Mouse (Mus musculus): ENCODE measurements around the gene Arsb. TPM values are rescaled to one million over a fixed set of nuclear protein-coding genes. Genes with fewer than 3 reads are reported as not detected.

The Arsb gene
- polyA plus RNA-seq, 1 experiment from 2014 or later = 11.0 TPM

- no peak overlapping the region for H3K27ac ChIP-seq (replicated peaks)
- 97% methylated on average over 8 of the region's 8 CpGs for whole genome bisulfite sequencing
Measured at GRCm38 (mm10) chr13:93761831-93762230, 9.6 kb upstream of the Arsb start.

GRCm38 (mm10) chr13:93762879-93763278 lies 8.6 kb upstream of the Arsb start:
- Histone ChIP-seq H3K4me1 (replicated peaks) (no peaks in the 10 kb centered on the region), H3K27me3 (no peaks in the 10 kb centered on the region), H3K4me2 (no peak overlapping the region), H3K27ac (replicated peaks) (no peak overlapping the region), H3K36me3 (no peaks in the 10 kb centered on the region), H3K4me3 (no peak overlapping the region), H3K9ac (no peak overlapping the region), H3K9me3 (no peaks in the 10 kb centered on the region)
- ATAC-seq (ENCODE audit: low FRiP score, low read depth) = no peak
- WGBS = 87% methylated on average over 3 of the region's 3 CpGs

More at GRCm38 (mm10) chr13:93761831-93762230, 9.6 kb upstream of the Arsb start:
- Histone ChIP-seq H3K27me3 (no peaks in the 10 kb centered on the region), H3K4me1 (replicated peaks) (no peaks in the 10 kb centered on the region), H3K4me3 (no peak overlapping the region), H3K9me3 (no peaks in the 10 kb centered on the region), H3K9ac (no peak overlapping the region), H3K4me2 (no peak overlapping the region), H3K36me3 (no peaks in the 10 kb centered on the region)
- ATAC-seq (ENCODE audit: low FRiP score, low read depth) = no peak

GRCm38 (mm10) chr13:93764321-93764973 lies 7.0 kb upstream of the Arsb start:
- no peaks in the 10 kb centered on the region for H3K4me1 ChIP-seq (replicated peaks)
- no peaks in the 10 kb centered on the region for H3K36me3 ChIP-seq
- H3K4me3 ChIP-seq = no peak overlapping the region
- H3K9me3 ChIP-seq = no peaks in the 10 kb centered on the region
- H3K9ac ChIP-seq = no peak overlapping the region
- no peak for ATAC-seq (ENCODE audit: low FRiP score, low read depth)
- H3K4me2 ChIP-seq = no peak overlapping the region
- WGBS = 92% methylated on average over 13 of the region's 13 CpGs
- no peak overlapping the region for H3K27ac ChIP-seq (replicated peaks)
- no peaks in the 10 kb centered on the region for H3K27me3 ChIP-seq

GRCm38 (mm10) chr13:93771031-93771587 lies 321 bp upstream of the Arsb start:
- ATAC-seq (ENCODE audit: low FRiP score, low read depth) = peak; percentile 71
- Histone ChIP-seq H3K4me2 (peak overlapping the region; percentile 86), H3K9ac (peak overlapping the region; percentile 69), H3K27me3 (no peaks in the 10 kb centered on the region), H3K27ac (replicated peaks) (peak overlapping the region; percentile 88), H3K9me3 (no peaks in the 10 kb centered on the region), H3K4me1 (replicated peaks) (peaks cover 16% of the 10 kb centered on the region), H3K36me3 (no peaks in the 10 kb centered on the region), H3K4me3 (peak overlapping the region; percentile 61)
- 31% methylated on average over 9 of the region's 9 CpGs for WGBS

GRCm38 (mm10) chr13:93772279-93772636 lies 828 bp downstream of the Arsb start:
- Histone ChIP-seq H3K4me1 (replicated peaks) (peaks cover 16% of the 10 kb centered on the region), H3K9me3 (no peaks in the 10 kb centered on the region), H3K4me2 (peak overlapping the region; percentile 86), H3K4me3 (peak overlapping the region; percentile 61), H3K27ac (replicated peaks) (peak overlapping the region; percentile 88), H3K9ac (peak overlapping the region; percentile 69), H3K27me3 (no peaks in the 10 kb centered on the region), H3K36me3 (no peaks in the 10 kb centered on the region)
- WGBS = 29% methylated on average over 8 of the region's 8 CpGs
- peak; percentile 75 for ATAC-seq (ENCODE audit: low FRiP score, low read depth)

GRCm38 (mm10) chr13:93772861-93773260 lies 1.4 kb downstream of the Arsb start:
- no peak overlapping the region for H3K9ac ChIP-seq
- WGBS = 71% methylated on average over 7 of the region's 7 CpGs

GRCm38 (mm10) chr13:93773704-93774315 lies 2.4 kb downstream of the Arsb start:
- peaks cover 16% of the 10 kb centered on the region for H3K4me1 ChIP-seq (replicated peaks)
- H3K27ac ChIP-seq (replicated peaks) = 0 out of 2 replicates have a peak overlapping the region, but pooled peaks have one; percentile 23
- no peak overlapping the region for H3K9ac ChIP-seq
- no peak overlapping the region for H3K4me3 ChIP-seq
- no peak for ATAC-seq (ENCODE audit: low FRiP score, low read depth)
- H3K9me3 ChIP-seq = no peaks in the 10 kb centered on the region
- no peaks in the 10 kb centered on the region for H3K27me3 ChIP-seq
- H3K36me3 ChIP-seq = no peaks in the 10 kb centered on the region
- H3K4me2 ChIP-seq = 0 out of 2 replicates have a peak overlapping the region, but pooled peaks have one; percentile 9
- WGBS = 65% methylated on average over 7 of the region's 7 CpGs

More at GRCm38 (mm10) chr13:93772861-93773260, 1.4 kb downstream of the Arsb start:
- Histone ChIP-seq H3K27ac (replicated peaks) (no peak overlapping the region), H3K27me3 (no peaks in the 10 kb centered on the region), H3K4me2 (peak overlapping the region; percentile 86), H3K36me3 (no peaks in the 10 kb centered on the region), H3K9me3 (no peaks in the 10 kb centered on the region), H3K4me3 (no peak overlapping the region), H3K4me1 (replicated peaks) (peaks cover 16% of the 10 kb centered on the region)
- no peak for ATAC-seq (ENCODE audit: low FRiP score, low read depth)

- no peak overlapping the region for H3K4me3 ChIP-seq
- no peaks in the 10 kb centered on the region for H3K9me3 ChIP-seq
- no peak overlapping the region for H3K4me2 ChIP-seq
- H3K4me1 ChIP-seq (replicated peaks) = no peaks in the 10 kb centered on the region; the same call in 1 of the 2 replicates
- WGBS = 90% methylated on average over 5 of the region's 5 CpGs
- no peak overlapping the region for H3K9ac ChIP-seq
- no peak for ATAC-seq (ENCODE audit: low FRiP score, low read depth)
- H3K27ac ChIP-seq (replicated peaks) = no peak overlapping the region
- H3K27me3 ChIP-seq = no peaks in the 10 kb centered on the region
- no peaks in the 10 kb centered on the region for H3K36me3 ChIP-seq
Measured at GRCm38 (mm10) chr13:93782823-93783222, 11.4 kb downstream of the Arsb start.

- H3K4me3 ChIP-seq = no peak overlapping the region
- ATAC-seq (ENCODE audit: low FRiP score, low read depth) = no peak
- no peak overlapping the region for H3K4me2 ChIP-seq
- no peak overlapping the region for H3K9ac ChIP-seq
- H3K36me3 ChIP-seq = no peaks in the 10 kb centered on the region
- no peaks in the 10 kb centered on the region for H3K9me3 ChIP-seq
- 78% methylated on average over 3 of the region's 3 CpGs for WGBS
- no peak overlapping the region for H3K27ac ChIP-seq (replicated peaks)
- no peaks in the 10 kb centered on the region; the same call in 1 of the 2 replicates for H3K4me1 ChIP-seq (replicated peaks)
- H3K27me3 ChIP-seq = no peaks in the 10 kb centered on the region
Measured at GRCm38 (mm10) chr13:93785329-93785728, 13.9 kb downstream of the Arsb start.

GRCm38 (mm10) chr13:93786051-93786450 lies 14.6 kb downstream of the Arsb start:
- H3K4me2 ChIP-seq = no peak overlapping the region
- H3K36me3 ChIP-seq = no peaks in the 10 kb centered on the region
- no peak for ATAC-seq (ENCODE audit: low FRiP score, low read depth)
- no peaks in the 10 kb centered on the region; the same call in 1 of the 2 replicates for H3K4me1 ChIP-seq (replicated peaks)
- H3K9me3 ChIP-seq = no peaks in the 10 kb centered on the region
- no peak overlapping the region for H3K9ac ChIP-seq
- H3K4me3 ChIP-seq = no peak overlapping the region
- 72% methylated on average over 2 of the region's 2 CpGs for WGBS
- no peaks in the 10 kb centered on the region for H3K27me3 ChIP-seq
- no peak overlapping the region for H3K27ac ChIP-seq (replicated peaks)

- Histone ChIP-seq H3K4me3 (no peak overlapping the region), H3K27ac (replicated peaks) (no peak overlapping the region), H3K9me3 (no peaks in the 10 kb centered on the region), H3K36me3 (no peaks in the 10 kb centered on the region), H3K4me2 (no peak overlapping the region), H3K9ac (no peak overlapping the region), H3K27me3 (no peaks in the 10 kb centered on the region), H3K4me1 (replicated peaks) (no peaks in the 10 kb centered on the region; the same call in 1 of the 2 replicates)
- no peak for ATAC-seq (ENCODE audit: low FRiP score, low read depth)
- 47% methylated on average over 8 of the region's 8 CpGs for WGBS
Measured at GRCm38 (mm10) chr13:93787647-93788046, 16.2 kb downstream of the Arsb start.

GRCm38 (mm10) chr13:93792945-93793642 lies 21.7 kb downstream of the Arsb start:
- 0 out of 2 replicates have a peak, but pooled peaks cover 9% of the 10 kb centered on the region for H3K4me1 ChIP-seq (replicated peaks)
- H3K27me3 ChIP-seq = no peaks in the 10 kb centered on the region
- no peak overlapping the region for H3K4me2 ChIP-seq
- H3K36me3 ChIP-seq = no peaks in the 10 kb centered on the region
- H3K4me3 ChIP-seq = no peak overlapping the region
- H3K27ac ChIP-seq (replicated peaks) = no peak overlapping the region
- H3K9me3 ChIP-seq = no peaks in the 10 kb centered on the region
- ATAC-seq (ENCODE audit: low FRiP score, low read depth) = peak; percentile 73
- no peak overlapping the region for H3K9ac ChIP-seq
- WGBS = 53% methylated on average over 11 of the region's 11 CpGs

All from hindbrain, embryonic 15.5 days (tissue).